Mouse (Mus musculus) limb, embryonic 13.5 days (tissue): ENCODE data around the gene Rai1. TPM values are rescaled to one million over a fixed set of nuclear protein-coding genes. Genes with fewer than 3 reads are reported as not detected.

Experiments
- ATAC-seq: fragments of 200-750 bp; cut with Nextera tagmentation; 2 replicates; pipeline ENCODE4 v1.8.0; 2017; ENCODE audit warnings: low read depth, moderate number of reproducible peaks, moderate TSS enrichment; ENCODE audit not compliant: low FRiP score
- H3K27ac ChIP-seq: fragments of 300-500 bp; sonication (generic); 2 replicates; pipeline ENCODE4 v1.5.1; 2015; ENCODE audit warnings: inconsistent platforms, mild to moderate bottlenecking, moderate library complexity
- H3K27me3 ChIP-seq: fragments of 300-500 bp; sonication (generic); 2 replicates; pipeline ENCODE4 v1.6.1; 2015; ENCODE audit warnings: mild to moderate bottlenecking, inconsistent platforms
- H3K36me3 ChIP-seq: fragments of 300-500 bp; sonication (generic); 2 replicates; pipeline ENCODE4 v1.6.1; 2015; ENCODE audit warnings: inconsistent platforms, mild to moderate bottlenecking, moderate library complexity
- H3K4me1 ChIP-seq: fragments of 300-500 bp; sonication (generic); 2 replicates; pipeline ENCODE4 v1.6.1; 2015; ENCODE audit warnings: inconsistent platforms
- H3K4me2 ChIP-seq: fragments of 300-500 bp; sonication (generic); replicated peaks from 2 replicates; pipeline ENCODE4 v1.6.1; 2015; ENCODE audit warnings: inconsistent platforms, mild to moderate bottlenecking, moderate library complexity
- H3K4me3 ChIP-seq: fragments of 300-500 bp; sonication (generic); 2 replicates; pipeline ENCODE4 v1.5.1; 2015; ENCODE audit warnings: moderate library complexity, mild to moderate bottlenecking, inconsistent platforms
- H3K9ac ChIP-seq: fragments of 300-500 bp; sonication (generic); 2 replicates; pipeline ENCODE4 v1.6.1; 2015; ENCODE audit warnings: mild to moderate bottlenecking, inconsistent platforms
- H3K9me3 ChIP-seq: fragments of 300-500 bp; sonication (generic); 2 replicates; pipeline ENCODE4 v1.6.1; 2016; ENCODE audit warnings: inconsistent platforms
- WGBS: fragments of 180-500 bp; shearing (Covaris S2); methylation state at CpG from one replicate; pipeline ENCODE4 v1.1.7; 2015; 5-methylcytosine and 5-hydroxymethylcytosine counted together
- polyA plus RNA-seq: library from polyadenylated mRNA; unstranded; fragments of >200 nt; fragmentation: Nextera tagmentation; extraction: Ambion mirVana; gene quantifications from 2 replicates; pipeline ENCODE4 v1.2.1, GENCODE M21; 2015

Gene Rai1
- polyA plus RNA-seq, 1 experiment from 2014 or later = 27.3 TPM

DNA sequence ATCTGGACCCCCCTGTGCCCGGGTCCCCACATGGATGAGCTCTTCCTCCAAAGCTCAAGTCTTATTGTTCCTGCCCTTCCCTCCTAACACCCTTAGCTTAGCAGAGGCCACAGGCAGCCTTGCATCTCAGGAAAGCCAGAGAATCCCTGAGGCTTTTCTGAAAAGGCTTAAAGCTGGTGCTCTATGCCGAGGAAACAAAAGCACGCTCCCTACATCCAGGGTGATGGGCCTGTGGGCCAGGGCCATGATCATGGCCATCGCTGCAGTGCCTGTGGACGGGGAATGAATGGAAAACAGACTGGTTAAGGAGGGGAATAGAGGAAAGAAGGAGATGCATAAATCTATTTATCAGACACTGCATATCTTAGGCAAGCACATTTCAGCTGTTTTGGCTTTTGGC, 50.9 kb downstream of the Rai1 start:
- H3K27ac ChIP-seq = no peak overlapping the region
- H3K36me3 ChIP-seq = peaks cover 70% of the 10 kb centered on the region
- H3K9ac ChIP-seq = no peak overlapping the region
- no peak overlapping the region for H3K4me2 ChIP-seq
- H3K9me3 ChIP-seq = no peaks in the 10 kb centered on the region
- WGBS = 89% methylated on average over 5 of the region's 5 CpGs
- no peak for ATAC-seq
- H3K4me3 ChIP-seq = no peak overlapping the region
- no peaks in the 10 kb centered on the region for H3K27me3 ChIP-seq
- peaks cover 24% of the 10 kb centered on the region for H3K4me1 ChIP-seq

DNA sequence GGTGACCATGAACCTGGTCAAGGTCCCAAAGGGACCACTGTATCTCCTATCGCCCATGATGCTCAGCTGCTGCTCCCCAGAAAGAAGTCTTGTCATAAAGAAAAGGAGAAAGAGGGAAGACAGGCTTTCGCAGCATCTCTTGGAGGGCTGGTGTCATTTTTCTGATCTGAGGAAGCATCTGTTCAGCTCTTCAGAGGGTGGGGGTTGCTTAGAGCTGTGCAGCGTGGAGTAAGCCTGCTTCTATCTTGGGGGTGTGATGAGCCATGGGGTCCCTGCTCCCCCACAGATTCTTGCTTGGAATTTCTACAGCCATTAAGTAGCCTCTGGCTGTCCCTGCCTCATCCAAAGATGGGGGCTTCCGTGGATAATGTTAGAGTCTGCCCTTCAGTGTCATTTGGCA, 53.5 kb downstream of the Rai1 start:
- Histone ChIP-seq H3K4me2 (no peak overlapping the region), H3K4me1 (peaks cover 47% of the 10 kb centered on the region), H3K36me3 (peaks cover 58% of the 10 kb centered on the region), H3K27me3 (no peaks in the 10 kb centered on the region), H3K27ac (no peak overlapping the region), H3K4me3 (no peak overlapping the region), H3K9me3 (no peaks in the 10 kb centered on the region), H3K9ac (no peak overlapping the region)
- no peak for ATAC-seq
- 83% methylated on average over 4 of the region's 4 CpGs for WGBS

DNA sequence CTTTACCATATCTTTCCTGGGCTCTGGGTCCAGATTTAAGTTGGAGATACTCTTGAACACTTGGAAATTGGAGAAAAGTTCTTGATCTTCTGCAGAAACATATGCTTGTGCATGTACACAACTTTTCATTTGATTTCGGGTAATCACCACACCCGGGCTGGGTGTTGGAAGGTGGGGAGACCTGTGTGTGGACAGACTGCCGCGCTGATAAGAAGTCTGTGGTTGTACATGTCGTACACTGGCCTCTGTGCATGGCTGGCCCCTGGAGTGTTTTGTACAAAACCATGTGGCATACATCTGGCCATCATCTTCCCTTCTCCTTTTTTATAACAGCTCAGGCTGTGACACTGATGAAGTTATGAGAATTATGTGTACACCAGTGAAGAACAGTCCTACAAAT, 55.1 kb downstream of the Rai1 start:
- no peaks in the 10 kb centered on the region for H3K9me3 ChIP-seq
- H3K36me3 ChIP-seq = peaks cover 43% of the 10 kb centered on the region
- 83% methylated on average over 5 of the region's 5 CpGs for WGBS
- ATAC-seq = no peak
- H3K4me1 ChIP-seq = peaks cover 60% of the 10 kb centered on the region
- H3K27ac ChIP-seq = no peak overlapping the region
- H3K27me3 ChIP-seq = no peaks in the 10 kb centered on the region
- H3K9ac ChIP-seq = no peak overlapping the region
- H3K4me2 ChIP-seq = no peak overlapping the region
- no peak overlapping the region for H3K4me3 ChIP-seq

DNA sequence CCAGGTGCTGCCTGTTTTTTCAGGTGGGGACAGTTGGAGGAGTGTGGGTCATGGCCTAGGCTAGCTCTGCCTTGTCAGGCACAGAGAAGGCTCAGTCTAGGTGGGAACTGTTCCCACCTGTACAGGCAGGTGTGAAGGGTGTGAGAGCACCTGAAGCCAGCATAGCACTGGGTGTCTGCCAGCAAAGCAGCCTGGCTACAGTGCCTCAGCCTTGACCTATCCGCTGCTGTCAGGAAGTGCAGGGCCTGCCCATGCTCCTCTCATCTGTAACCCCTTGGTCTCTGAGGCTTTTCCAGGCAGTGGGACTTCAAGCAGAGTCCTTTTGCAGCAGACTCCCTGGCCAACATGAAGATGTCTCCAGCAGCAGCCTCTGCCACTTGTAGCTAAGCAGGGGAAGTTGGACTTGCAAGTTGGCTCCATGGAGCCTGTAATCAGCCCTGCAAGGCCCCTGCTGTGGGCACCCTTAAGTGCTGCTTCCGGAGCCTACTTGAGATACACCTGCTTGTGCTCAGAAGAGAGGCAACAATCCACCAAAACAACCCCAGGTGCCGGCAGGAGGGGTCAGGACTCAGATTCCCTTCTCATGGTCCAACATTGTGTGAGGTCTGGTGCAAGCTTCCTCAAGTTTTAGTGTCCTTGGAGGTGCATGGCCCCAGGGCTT, 55.8 kb downstream of the Rai1 start:
- 64% methylated on average over 3 of the region's 3 CpGs for WGBS
- no peak for ATAC-seq
- 0 out of 2 replicates have a peak overlapping the region, but pooled peaks have one; percentile 15 for H3K27ac ChIP-seq
- H3K9ac ChIP-seq = no peak overlapping the region; the same call in 1 of the 2 replicates
- no peak overlapping the region for H3K4me2 ChIP-seq
- no peaks in the 10 kb centered on the region for H3K9me3 ChIP-seq
- H3K27me3 ChIP-seq = no peaks in the 10 kb centered on the region
- H3K4me1 ChIP-seq = peaks cover 60% of the 10 kb centered on the region
- H3K4me3 ChIP-seq = no peak overlapping the region
- H3K36me3 ChIP-seq = peaks cover 37% of the 10 kb centered on the region

DNA sequence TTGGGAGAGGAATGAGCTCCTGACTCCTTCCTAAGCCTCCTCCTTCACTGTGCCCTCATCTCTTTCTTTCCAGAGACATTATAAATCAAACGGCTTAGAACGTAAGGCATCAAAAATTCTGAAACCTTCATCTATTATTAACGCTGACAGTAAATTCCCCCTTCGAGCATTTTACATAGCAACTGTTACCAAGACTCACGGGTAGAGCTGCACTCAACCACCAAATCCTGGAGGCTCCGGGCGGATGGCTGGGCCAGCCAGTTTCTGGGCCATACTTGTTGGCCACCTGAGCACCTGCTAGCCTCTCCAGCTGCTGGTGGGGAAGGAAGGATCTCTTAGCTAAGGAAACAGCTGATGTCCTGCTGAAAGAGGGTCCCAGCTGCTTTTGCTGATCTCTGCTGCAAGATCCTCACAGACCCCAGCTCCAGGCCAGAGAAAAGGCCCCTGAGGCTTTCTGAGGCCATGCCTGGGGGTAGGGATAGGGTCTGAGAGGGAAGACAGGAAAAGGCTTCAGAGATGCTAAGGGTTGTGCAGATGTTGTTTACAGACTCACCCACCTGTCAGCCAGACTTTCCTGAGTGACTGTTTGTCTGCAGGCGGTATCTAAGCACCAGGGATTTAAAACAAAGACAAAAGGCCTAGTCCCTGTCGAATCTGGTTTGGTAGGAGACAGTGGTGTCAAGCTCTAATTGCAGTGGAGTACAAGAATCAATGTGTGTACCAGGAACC, 56.5 kb downstream of the Rai1 start:
- H3K27ac ChIP-seq = 0 out of 2 replicates have a peak overlapping the region, but pooled peaks have one; percentile 15
- no peaks in the 10 kb centered on the region for H3K27me3 ChIP-seq
- WGBS = 67% methylated on average over 9 of the region's 9 CpGs
- no peaks in the 10 kb centered on the region for H3K9me3 ChIP-seq
- ATAC-seq = no peak
- peaks cover 64% of the 10 kb centered on the region for H3K4me1 ChIP-seq
- H3K4me3 ChIP-seq = no peak overlapping the region
- H3K36me3 ChIP-seq = peaks cover 31% of the 10 kb centered on the region
- H3K9ac ChIP-seq = no peak overlapping the region; the same call in 1 of the 2 replicates
- no peak overlapping the region for H3K4me2 ChIP-seq

DNA sequence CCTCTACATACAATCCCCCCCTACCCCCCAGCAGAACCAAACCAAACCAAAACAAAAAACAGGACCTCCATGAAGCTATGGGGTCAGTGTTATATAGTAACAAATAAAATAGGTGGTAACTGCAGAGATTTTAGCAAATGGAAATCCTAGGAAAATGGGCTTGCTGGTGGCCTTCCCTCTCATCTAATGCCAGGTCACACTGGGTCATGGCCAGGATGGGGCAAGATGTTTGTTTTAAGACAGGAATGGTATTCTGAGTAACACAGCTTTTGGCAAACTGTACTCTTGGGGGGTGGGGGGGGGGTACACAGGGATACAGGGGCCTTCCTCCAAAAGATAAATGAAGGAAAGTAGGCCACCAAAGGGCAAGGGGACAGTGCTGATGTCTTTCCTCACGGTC, 57.7 kb downstream of the Rai1 start:
- Histone ChIP-seq H3K4me2 (no peak overlapping the region), H3K9me3 (no peaks in the 10 kb centered on the region), H3K27me3 (no peaks in the 10 kb centered on the region), H3K4me3 (no peak overlapping the region), H3K36me3 (peaks cover 30% of the 10 kb centered on the region), H3K27ac (no peak overlapping the region), H3K4me1 (peaks cover 74% of the 10 kb centered on the region), H3K9ac (no peak overlapping the region)
- ATAC-seq = no peak
- WGBS = 91% methylated on average over 1 of the region's 1 CpGs

DNA sequence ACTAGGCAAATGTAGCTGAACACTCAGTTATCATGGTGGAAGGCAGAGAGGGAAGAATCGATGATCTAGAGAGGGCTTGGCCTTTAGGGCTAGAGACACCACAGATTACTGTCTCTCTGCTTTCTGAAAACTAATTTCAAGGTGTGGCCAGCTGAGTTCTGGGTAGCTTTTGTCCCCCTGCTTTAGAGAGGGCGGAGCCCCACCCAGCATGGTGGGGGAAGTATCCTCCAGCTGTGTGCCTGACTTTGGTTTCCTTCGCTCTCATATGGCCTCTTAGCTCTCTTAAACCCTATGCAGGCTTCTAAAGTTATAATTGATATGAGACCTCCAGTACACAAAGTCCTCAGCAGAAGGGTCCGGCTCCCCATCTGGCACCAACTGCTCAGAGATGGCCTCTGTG, 58.5 kb downstream of the Rai1 start:
- Histone ChIP-seq H3K4me1 (peaks cover 82% of the 10 kb centered on the region), H3K4me3 (no peak overlapping the region), H3K27ac (no peak overlapping the region), H3K9ac (no peak overlapping the region), H3K36me3 (peaks cover 30% of the 10 kb centered on the region), H3K27me3 (no peaks in the 10 kb centered on the region), H3K4me2 (no peak overlapping the region), H3K9me3 (no peaks in the 10 kb centered on the region)
- no peak for ATAC-seq
- WGBS = 87% methylated on average over 4 of the region's 4 CpGs

DNA sequence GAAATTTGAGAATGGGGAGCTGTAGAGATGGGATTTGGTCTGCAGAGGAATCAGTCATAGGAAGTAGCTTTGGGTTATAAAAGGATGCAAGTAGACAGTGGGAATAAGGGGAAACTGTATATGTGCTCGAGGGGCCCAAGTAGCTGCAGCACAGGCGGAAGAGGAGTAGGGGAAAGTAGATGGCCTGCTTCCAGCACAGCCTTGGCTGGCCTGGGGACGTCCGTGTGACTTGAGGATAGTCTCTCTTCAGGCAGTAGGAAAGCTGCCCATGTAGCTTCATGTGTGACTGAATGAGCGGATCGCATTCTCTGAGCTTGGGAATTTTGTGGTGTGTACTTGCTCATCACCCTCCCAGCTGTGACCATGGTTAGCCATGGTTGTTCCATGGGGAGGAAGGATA, 59.6 kb downstream of the Rai1 start:
- H3K4me2 ChIP-seq = no peak overlapping the region
- no peak overlapping the region for H3K4me3 ChIP-seq
- H3K9me3 ChIP-seq = no peaks in the 10 kb centered on the region
- WGBS = 75% methylated on average over 6 of the region's 6 CpGs
- no peak overlapping the region for H3K9ac ChIP-seq
- H3K36me3 ChIP-seq = peaks cover 24% of the 10 kb centered on the region
- peak overlapping the region; percentile 52; the same call in 1 of the 2 replicates for H3K27ac ChIP-seq
- ATAC-seq = no peak
- H3K4me1 ChIP-seq = peaks cover 87% of the 10 kb centered on the region
- no peaks in the 10 kb centered on the region for H3K27me3 ChIP-seq

DNA sequence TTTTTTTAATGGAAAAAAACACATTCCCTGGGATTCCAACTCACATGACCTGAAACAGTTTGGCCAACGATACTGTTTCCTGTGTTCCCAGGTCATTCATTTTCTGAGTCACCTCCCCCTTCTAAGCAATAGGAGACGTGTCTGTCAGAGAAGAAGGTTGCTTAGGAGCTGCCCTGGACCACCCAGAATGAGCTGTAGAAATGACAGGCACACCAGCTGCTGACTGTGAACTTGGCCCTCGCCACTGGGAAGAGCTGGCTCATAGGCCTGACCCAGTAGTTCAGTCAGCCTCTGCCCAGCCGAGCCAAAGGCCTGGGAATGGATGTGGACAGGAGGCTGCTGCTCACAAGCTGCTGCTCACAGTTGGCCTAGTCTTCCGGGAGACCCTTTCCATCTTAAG, 60.3 kb downstream of the Rai1 start:
- no peak overlapping the region for H3K4me3 ChIP-seq
- WGBS = 34% methylated on average over 5 of the region's 5 CpGs
- peak overlapping the region; percentile 52; the same call in 1 of the 2 replicates for H3K27ac ChIP-seq
- H3K36me3 ChIP-seq = peaks cover 18% of the 10 kb centered on the region
- no peak for ATAC-seq
- peaks cover 87% of the 10 kb centered on the region for H3K4me1 ChIP-seq
- no peaks in the 10 kb centered on the region for H3K27me3 ChIP-seq
- no peak overlapping the region for H3K4me2 ChIP-seq
- no peak overlapping the region for H3K9ac ChIP-seq
- no peaks in the 10 kb centered on the region for H3K9me3 ChIP-seq

DNA sequence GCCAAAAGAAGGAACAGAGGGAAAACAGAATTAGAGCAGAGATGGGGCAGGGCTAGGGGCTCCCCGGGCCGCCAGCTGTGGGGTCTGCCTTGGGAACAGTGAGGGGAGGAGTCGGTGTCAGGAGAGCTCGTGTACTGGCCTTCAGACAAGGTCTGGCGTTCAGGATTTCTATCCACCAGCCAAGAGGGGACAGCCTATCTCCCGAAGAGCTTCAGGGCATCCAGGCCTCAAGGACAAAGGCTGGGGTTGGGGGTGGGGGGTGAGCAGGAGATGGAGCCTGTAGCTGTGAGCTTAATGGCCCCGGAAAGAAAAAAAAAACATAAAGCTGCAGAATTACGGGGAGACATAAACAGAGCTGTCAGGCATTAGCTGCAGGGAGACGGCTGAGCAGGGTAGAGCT, 64.0 kb downstream of the Rai1 start:
- H3K4me1 ChIP-seq = peaks cover 87% of the 10 kb centered on the region
- H3K27ac ChIP-seq = peak overlapping the region; percentile 15; the same call in 1 of the 2 replicates

DNA sequence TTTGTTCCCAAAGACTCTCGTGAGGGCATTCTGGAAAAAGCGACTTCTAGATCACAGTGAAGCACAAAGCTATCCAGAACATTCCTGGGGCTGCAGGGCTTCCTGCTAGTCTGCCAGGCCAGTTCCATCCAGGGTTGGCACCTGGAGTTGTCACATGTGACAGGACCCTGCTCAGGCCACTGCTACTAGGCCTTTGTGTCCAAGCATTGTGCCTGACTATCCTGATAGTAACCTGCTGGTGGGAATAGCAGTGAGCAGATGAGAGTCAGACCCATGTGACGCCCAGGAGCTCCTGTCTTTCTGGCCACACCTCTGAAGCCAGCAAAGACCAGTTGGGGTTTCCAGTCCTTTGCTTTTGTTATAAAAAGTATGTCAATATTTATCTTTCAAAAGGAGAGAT, 67.3 kb downstream of the Rai1 start:
- no peak overlapping the region for H3K27ac ChIP-seq
- 85% methylated on average over 3 of the region's 3 CpGs for WGBS
- no peak overlapping the region for H3K4me2 ChIP-seq
- H3K9me3 ChIP-seq = no peaks in the 10 kb centered on the region
- H3K9ac ChIP-seq = no peak overlapping the region
- no peak overlapping the region for H3K4me3 ChIP-seq
- ATAC-seq = no peak
- peaks cover 91% of the 10 kb centered on the region for H3K4me1 ChIP-seq
- no peaks in the 10 kb centered on the region for H3K27me3 ChIP-seq
- peaks cover 8% of the 10 kb centered on the region; the same call in 1 of the 2 replicates for H3K36me3 ChIP-seq

More for the DNA sequence above, 64.0 kb downstream of the Rai1 start:
- H3K4me2 ChIP-seq = 0 out of 2 replicates have a peak overlapping the region, but pooled peaks have one; percentile 9
- H3K27me3 ChIP-seq = no peaks in the 10 kb centered on the region
- 27% methylated on average over 9 of the region's 9 CpGs for WGBS
- H3K4me3 ChIP-seq = no peak overlapping the region
- H3K9me3 ChIP-seq = no peaks in the 10 kb centered on the region
- ATAC-seq = no peak; the same call in 1 of the 2 replicates
- H3K9ac ChIP-seq = no peak overlapping the region
- peaks cover 8% of the 10 kb centered on the region; the same call in 1 of the 2 replicates for H3K36me3 ChIP-seq

DNA sequence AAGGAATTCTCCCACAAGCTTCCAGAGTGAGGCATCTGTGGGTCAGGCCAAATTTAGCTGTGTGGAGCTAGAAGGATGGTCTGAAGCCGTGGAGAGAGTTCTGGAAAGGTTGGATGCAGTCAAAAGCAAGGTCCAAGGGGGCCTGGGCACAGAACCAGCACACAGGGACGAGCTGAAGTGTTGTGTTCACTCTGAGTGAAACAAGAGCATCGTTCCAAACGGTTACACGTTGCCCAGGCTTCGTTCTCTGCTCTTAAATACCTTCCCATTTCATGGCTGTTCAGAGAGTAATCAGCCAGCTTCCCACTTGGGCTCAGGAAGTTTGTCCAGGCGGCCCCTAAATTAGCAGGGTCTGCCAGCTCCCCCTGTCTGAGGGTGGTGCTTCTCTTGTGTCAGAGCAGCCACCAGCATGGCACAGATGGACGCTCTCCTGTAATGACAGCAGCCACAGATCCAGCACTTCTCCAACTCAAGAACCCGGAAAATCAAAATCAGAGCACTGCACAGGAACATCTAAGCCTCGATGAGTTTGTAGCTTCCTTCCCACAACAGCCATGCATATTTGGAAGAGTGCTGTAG, 68.9 kb downstream of the Rai1 start:
- Histone ChIP-seq H3K4me1 (peaks cover 91% of the 10 kb centered on the region), H3K27ac (no peak overlapping the region), H3K4me3 (no peak overlapping the region), H3K9ac (no peak overlapping the region), H3K9me3 (no peaks in the 10 kb centered on the region), H3K27me3 (no peaks in the 10 kb centered on the region), H3K4me2 (no peak overlapping the region), H3K36me3 (peaks cover 4% of the 10 kb centered on the region; the same call in 1 of the 2 replicates)
- 53% methylated on average over 10 of the region's 10 CpGs for WGBS
- ATAC-seq = no peak
